Mouse (Mus musculus): Measurements from ENCODE around the gene Arhgdib.
"Not testable (repeated sequence)": the region's sequence is repeated elsewhere in the genome, so short reads cannot be mapped to it uniquely, and the experiment has no call there.

Arhgdib gene

DNA sequence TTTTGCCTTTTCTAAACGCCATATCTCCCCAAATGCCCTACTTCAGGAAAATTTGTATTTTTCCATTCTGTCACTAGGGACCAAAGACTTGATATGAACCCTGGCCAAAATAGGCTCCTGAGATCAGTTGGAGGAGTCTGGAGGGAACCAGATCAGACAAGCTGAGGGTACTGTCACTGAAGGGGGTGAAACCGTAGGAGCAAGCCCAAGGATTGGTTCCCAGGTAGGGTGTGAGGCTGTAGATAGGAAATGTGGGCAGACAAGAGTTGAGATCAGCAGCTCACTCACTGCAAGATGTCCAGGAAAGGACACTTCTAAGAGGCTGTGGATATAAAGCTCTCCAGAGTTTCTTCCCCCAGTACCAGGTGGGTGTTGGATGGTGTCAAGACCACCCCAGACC, 49.7 kb downstream of the Arhgdib start:
- DNase-seq (ENCODE audit: extremely low read depth, low read depth, low spot score) = no peak

- DNase-seq (ENCODE audit: extremely low read depth, low read depth, low spot score) = no peak
Observed at GRCm38 (mm10) chr6:136889554-136889953, 52.1 kb downstream of the Arhgdib start.

GRCm38 (mm10) chr6:136889067-136889466, 52.6 kb downstream of the Arhgdib start:
- no peak for DNase-seq (ENCODE audit: extremely low read depth, low read depth, low spot score)

DNA sequence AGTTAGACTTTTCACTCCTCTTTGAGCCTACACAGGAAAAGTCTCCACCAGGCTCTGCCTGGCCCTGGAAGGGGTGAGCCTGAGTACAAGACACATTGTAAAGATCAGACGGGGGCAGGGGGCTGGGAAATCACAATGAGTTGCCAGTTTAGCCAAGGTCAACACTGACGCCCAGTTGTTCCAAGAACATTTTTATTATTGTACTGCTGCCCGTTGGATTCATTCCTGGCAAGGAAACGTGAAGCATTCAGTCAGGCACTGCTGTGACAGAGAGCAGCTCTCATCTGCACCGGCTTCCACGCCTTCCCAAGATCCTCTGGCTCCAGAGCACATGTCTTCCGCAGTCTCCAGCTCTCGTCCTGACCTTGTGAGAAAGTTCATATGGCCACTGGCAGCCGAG, 53.8 kb downstream of the Arhgdib start:
- DNase-seq (ENCODE audit: extremely low read depth, low read depth, low spot score) = no peak

- DNase-seq (ENCODE audit: extremely low read depth, low read depth, low spot score) = not testable (repeated sequence)
Observed at GRCm38 (mm10) chr6:136884766-136885165, 56.9 kb downstream of the Arhgdib start.

- no peak for DNase-seq (ENCODE audit: extremely low read depth, low read depth, low spot score)
Observed at GRCm38 (mm10) chr6:136883961-136884360, 57.7 kb downstream of the Arhgdib start.

DNA sequence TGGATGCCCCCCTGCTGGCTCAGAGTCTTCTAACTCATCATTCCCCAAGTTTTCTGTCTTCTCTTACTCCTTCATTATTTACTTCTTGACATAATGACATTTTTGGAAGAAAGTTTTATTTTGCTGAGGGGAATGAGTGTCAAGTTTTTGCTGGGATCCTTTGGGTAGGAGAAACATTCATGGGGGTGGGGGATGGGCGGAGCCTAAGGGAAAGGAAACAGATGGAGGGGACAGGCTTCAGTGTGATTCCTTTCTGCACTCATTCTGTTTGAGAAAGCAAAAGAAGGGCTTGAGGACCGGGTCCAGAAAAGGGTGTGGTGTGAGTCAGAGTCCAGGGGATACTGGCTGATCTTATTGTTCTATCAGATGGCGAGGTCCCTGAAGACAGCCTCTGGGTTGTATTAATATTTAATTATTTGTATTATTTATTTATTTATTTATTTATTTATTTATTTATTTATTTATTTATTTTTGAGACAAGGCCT, 58.2 kb downstream of the Arhgdib start:
- no peak for DNase-seq (ENCODE audit: extremely low read depth, low read depth, low spot score)

- DNase-seq (ENCODE audit: extremely low read depth, low read depth, low spot score) = no peak
Observed at GRCm38 (mm10) chr6:136881678-136882077, 60.0 kb downstream of the Arhgdib start.

DNA sequence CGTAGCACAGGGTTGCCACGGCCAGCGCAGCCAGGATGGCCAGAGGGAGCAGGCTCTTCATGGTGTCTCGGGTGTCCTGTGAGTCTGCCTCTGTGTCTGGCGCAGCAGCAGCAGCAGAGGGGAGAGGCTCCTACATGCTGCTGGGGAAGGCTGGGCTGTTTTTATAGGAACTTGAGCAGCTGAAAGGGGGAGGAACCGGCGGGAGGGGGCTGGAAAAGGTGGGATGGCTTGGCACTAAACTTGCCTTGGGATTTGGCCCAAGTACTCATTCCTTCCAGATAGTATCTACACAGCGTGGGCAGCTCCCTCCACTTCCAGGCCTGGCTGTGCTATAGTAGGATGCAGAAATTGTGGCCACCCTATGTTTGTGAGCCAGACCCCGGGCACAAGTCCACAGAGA, 66.0 kb downstream of the Arhgdib start, which contains the start of gene Mgp:
Mgp (minus strand) TSS at position 154 of the 400 bp plus-strand sequence.
- no peak for DNase-seq (ENCODE audit: extremely low read depth, low read depth, low spot score)

DNA sequence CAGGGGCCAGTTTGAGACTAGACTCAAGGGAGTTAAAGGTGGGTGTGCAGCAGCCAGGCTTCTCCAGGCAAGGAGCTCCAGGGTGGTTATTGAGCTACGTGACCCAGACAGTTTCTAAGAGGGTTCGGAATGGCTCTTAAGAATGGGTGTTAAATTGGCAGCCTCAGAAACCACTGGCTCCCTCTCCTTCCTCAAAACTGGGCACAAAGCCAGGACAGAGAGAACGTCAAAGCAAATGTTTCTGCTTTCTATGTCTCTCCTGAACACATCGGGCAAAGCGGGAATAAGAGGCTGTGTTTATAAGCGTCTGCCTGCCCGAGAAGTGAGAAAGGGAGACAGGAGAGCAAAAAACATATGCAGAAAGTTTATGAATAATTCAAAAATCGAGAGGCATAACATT, 67.1 kb downstream of the Arhgdib start:
- no peak for DNase-seq (ENCODE audit: extremely low read depth, low read depth, low spot score)
